Mouse (Mus musculus): ENCODE results near the gene Pygb.

Pygb gene

GRCm38 (mm10) chr2:150786251-150787180 lies at the start of gene Pygb:
Gene Pygb (plus strand): TSS chr2:150786735.
- DNase-seq (ENCODE audit: low read depth, low spot score), result peak; percentile 96

- DNase-seq (ENCODE audit: low read depth, low spot score), result no peak
Measured at GRCm38 (mm10) chr2:150737881-150738280, 48.7 kb upstream of the Pygb start.

GRCm38 (mm10) chr2:150740145-150740841 lies 46.2 kb upstream of the Pygb start:
- no peak for DNase-seq (ENCODE audit: low read depth, low spot score)

GRCm38 (mm10) chr2:150741405-150741804 lies 45.1 kb upstream of the Pygb start:
- no peak for DNase-seq (ENCODE audit: low read depth, low spot score)

GRCm38 (mm10) chr2:150745016-150745415 lies 41.5 kb upstream of the Pygb start:
- DNase-seq (ENCODE audit: low read depth, low spot score), result no peak

GRCm38 (mm10) chr2:150748854-150749253 lies 37.7 kb upstream of the Pygb start, which contains the start of gene Entpd6:
Gene Entpd6 (plus strand): TSS chr2:150749042.
- peak; percentile 99 for DNase-seq (ENCODE audit: low read depth, low spot score)

GRCm38 (mm10) chr2:150749283-150749682 lies 37.3 kb upstream of the Pygb start:
- DNase-seq (ENCODE audit: low read depth, low spot score), result peak; percentile 27

GRCm38 (mm10) chr2:150750129-150750979 lies 36.2 kb upstream of the Pygb start:
- peak; percentile 56 for DNase-seq (ENCODE audit: low read depth, low spot score)

- no peak for DNase-seq (ENCODE audit: low read depth, low spot score)
Measured at GRCm38 (mm10) chr2:150755016-150755415, 31.5 kb upstream of the Pygb start.

- DNase-seq (ENCODE audit: low read depth, low spot score), result peak; percentile 40
Measured at GRCm38 (mm10) chr2:150761476-150761875, 25.1 kb upstream of the Pygb start.

GRCm38 (mm10) chr2:150765619-150766018 lies 20.9 kb upstream of the Pygb start:
- DNase-seq (ENCODE audit: low read depth, low spot score), result peak; percentile 63

GRCm38 (mm10) chr2:150766083-150766862 lies 20.3 kb upstream of the Pygb start:
- DNase-seq (ENCODE audit: low read depth, low spot score), result peak; percentile 65

GRCm38 (mm10) chr2:150768678-150769077 lies 17.9 kb upstream of the Pygb start:
- DNase-seq (ENCODE audit: low read depth, low spot score), result no peak

GRCm38 (mm10) chr2:150770747-150771146 lies 15.8 kb upstream of the Pygb start:
- peak; percentile 20 for DNase-seq (ENCODE audit: low read depth, low spot score)

- peak; percentile 22 for DNase-seq (ENCODE audit: low read depth, low spot score)
Measured at GRCm38 (mm10) chr2:150771169-150771568, 15.4 kb upstream of the Pygb start.

- DNase-seq (ENCODE audit: low read depth, low spot score), result no peak
Measured at GRCm38 (mm10) chr2:150771996-150772395, 14.5 kb upstream of the Pygb start.

- DNase-seq (ENCODE audit: low read depth, low spot score), result peak; percentile 27
Measured at GRCm38 (mm10) chr2:150772466-150773119, 13.9 kb upstream of the Pygb start.

GRCm38 (mm10) chr2:150782801-150783200 lies 3.7 kb upstream of the Pygb start:
- DNase-seq (ENCODE audit: low read depth, low spot score), result no peak

GRCm38 (mm10) chr2:150787234-150787771 lies 768 bp downstream of the Pygb start:
- no peak for DNase-seq (ENCODE audit: low read depth, low spot score)
